Mouse (Mus musculus): Measurements from ENCODE around the gene Opcml. TPM values are rescaled to one million over a fixed set of nuclear protein-coding genes. Genes with fewer than 3 reads are reported as not detected.

Gene Opcml
- total and polyA plus RNA-seq, 3 experiments, result 0.94 to 1.3 (median 1.2) TPM

GRCm38 (mm10) chr9:28327985-28328384 is 537.4 kb downstream of the Opcml start:
- TF ChIP-seq POLR2A (IDR thresholded peaks at IDR 0.05; ENCODE audit: insufficient read depth, low read depth, low read length), result no peak
- DNase-seq, result no peak
- Histone ChIP-seq H3K27ac (no peak overlapping the region), H3K36me3 (ENCODE audit: control insufficient read depth, insufficient read depth, low read length) (no peaks in the 10 kb centered on the region), H3K4me3 (no peak overlapping the region), H3K4me1 (ENCODE audit: control insufficient read depth, insufficient read depth, low read length) (no peaks in the 10 kb centered on the region), H3K27me3 (ENCODE audit: control insufficient read depth, insufficient read depth, low read length) (no peaks in the 10 kb centered on the region), H3K79me2 (replicated peaks; ENCODE audit: control insufficient read depth, insufficient read depth, low read length) (no peaks in the 10 kb centered on the region), H3K9ac (ENCODE audit: low read depth, low read length) (no peak overlapping the region)
- 43% methylated on average over 4 of the region's 4 CpGs for WGBS
- intact Hi-C loops (cut with DNase I), result no loop called here

- TF ChIP-seq EP300 (IDR thresholded peaks at IDR 0.05; ENCODE audit: insufficient read depth, low read depth, low read length), result no peak
- TF ChIP-seq POLR2A (IDR thresholded peaks at IDR 0.05; ENCODE audit: insufficient read depth, low read depth, low read length), result no peak
- no peak for TF ChIP-seq CTCF (IDR thresholded peaks at IDR 0.05)
- no peak overlapping the region for H3K27ac ChIP-seq
- no peak overlapping the region for H3K4me3 ChIP-seq
- no peaks in the 10 kb centered on the region for H3K79me2 ChIP-seq (replicated peaks; ENCODE audit: control insufficient read depth, insufficient read depth, low read length)
- DNase-seq, result no peak
- no peaks in the 10 kb centered on the region for H3K36me3 ChIP-seq (ENCODE audit: control insufficient read depth, insufficient read depth, low read length)
- H3K27me3 ChIP-seq (ENCODE audit: control insufficient read depth, insufficient read depth, low read length), result no peaks in the 10 kb centered on the region
- intact Hi-C loops (cut with DNase I), result no loop called here
- H3K9ac ChIP-seq (ENCODE audit: low read depth, low read length), result no peak overlapping the region
- WGBS, result 74% methylated on average over 2 of the region's 2 CpGs
- no peaks in the 10 kb centered on the region for H3K4me1 ChIP-seq (ENCODE audit: control insufficient read depth, insufficient read depth, low read length)
Observed at GRCm38 (mm10) chr9:28328434-28328833, 537.9 kb downstream of the Opcml start.

- Histone ChIP-seq H3K9ac (ENCODE audit: low read depth, low read length) (no peak overlapping the region), H3K4me1 (ENCODE audit: control insufficient read depth, insufficient read depth, low read length) (no peaks in the 10 kb centered on the region), H3K4me3 (no peak overlapping the region), H3K27me3 (ENCODE audit: control insufficient read depth, insufficient read depth, low read length) (no peaks in the 10 kb centered on the region), H3K79me2 (replicated peaks; ENCODE audit: control insufficient read depth, insufficient read depth, low read length) (no peaks in the 10 kb centered on the region), H3K36me3 (ENCODE audit: control insufficient read depth, insufficient read depth, low read length) (no peaks in the 10 kb centered on the region), H3K27ac (no peak overlapping the region)
- intact Hi-C loops (cut with DNase I), result no loop called here
- no peak for DNase-seq
- peak; percentile 52 for TF ChIP-seq CTCF (IDR thresholded peaks at IDR 0.05)
- no peak for TF ChIP-seq POLR2A (IDR thresholded peaks at IDR 0.05; ENCODE audit: insufficient read depth, low read depth, low read length)
Observed at GRCm38 (mm10) chr9:28329477-28329876, 538.9 kb downstream of the Opcml start.

- no peaks in the 10 kb centered on the region for H3K27me3 ChIP-seq (ENCODE audit: control insufficient read depth, insufficient read depth, low read length)
- 0 out of 2 replicates have a peak overlapping the region, but pooled peaks have one; percentile 8 for H3K9ac ChIP-seq (ENCODE audit: low read depth, low read length)
- H3K27ac ChIP-seq, result peak overlapping the region; percentile 23; the same call in 1 of the 2 replicates
- TF ChIP-seq CTCF (IDR thresholded peaks at IDR 0.05), result no peak
- TF ChIP-seq EP300 (IDR thresholded peaks at IDR 0.05; ENCODE audit: insufficient read depth, low read depth, low read length), result no peak
- no peak for TF ChIP-seq POLR2A (IDR thresholded peaks at IDR 0.05; ENCODE audit: insufficient read depth, low read depth, low read length)
- 29% methylated on average over 10 of the region's 10 CpGs for WGBS
- intact Hi-C loops (cut with DNase I), result no loop called here
- peak; percentile 10 to 18 for DNase-seq
- no peaks in the 10 kb centered on the region for H3K36me3 ChIP-seq (ENCODE audit: control insufficient read depth, insufficient read depth, low read length)
- no peaks in the 10 kb centered on the region for H3K79me2 ChIP-seq (replicated peaks; ENCODE audit: control insufficient read depth, insufficient read depth, low read length)
- H3K4me3 ChIP-seq, result peak overlapping the region; percentile 23
- H3K4me1 ChIP-seq (ENCODE audit: control insufficient read depth, insufficient read depth, low read length), result peaks cover 2% of the 10 kb centered on the region; the same call in 1 of the 2 replicates
Observed at GRCm38 (mm10) chr9:28336511-28337208, 546.1 kb downstream of the Opcml start.

GRCm38 (mm10) chr9:28337837-28338236 is 547.3 kb downstream of the Opcml start:
- no peak overlapping the region for H3K9ac ChIP-seq (ENCODE audit: low read depth, low read length)
- H3K27me3 ChIP-seq (ENCODE audit: control insufficient read depth, insufficient read depth, low read length), result no peaks in the 10 kb centered on the region
- no peak overlapping the region for H3K4me3 ChIP-seq
- H3K79me2 ChIP-seq (replicated peaks; ENCODE audit: control insufficient read depth, insufficient read depth, low read length), result no peaks in the 10 kb centered on the region
- peaks cover 2% of the 10 kb centered on the region; the same call in 1 of the 2 replicates for H3K4me1 ChIP-seq (ENCODE audit: control insufficient read depth, insufficient read depth, low read length)
- intact Hi-C loops (cut with DNase I), result no loop called here
- DNase-seq, result no peak
- TF ChIP-seq CTCF (IDR thresholded peaks at IDR 0.05) (peak; percentile 40), EP300 (IDR thresholded peaks at IDR 0.05; ENCODE audit: insufficient read depth, low read depth, low read length) (no peak)
- no peak overlapping the region for H3K27ac ChIP-seq
- no peaks in the 10 kb centered on the region for H3K36me3 ChIP-seq (ENCODE audit: control insufficient read depth, insufficient read depth, low read length)
- WGBS, result 66% methylated on average over 2 of the region's 2 CpGs

- Histone ChIP-seq H3K79me2 (replicated peaks; ENCODE audit: control insufficient read depth, insufficient read depth, low read length) (no peaks in the 10 kb centered on the region), H3K27ac (no peak overlapping the region), H3K36me3 (ENCODE audit: control insufficient read depth, insufficient read depth, low read length) (no peaks in the 10 kb centered on the region), H3K4me3 (no peak overlapping the region), H3K9ac (ENCODE audit: low read depth, low read length) (no peak overlapping the region), H3K27me3 (ENCODE audit: control insufficient read depth, insufficient read depth, low read length) (no peaks in the 10 kb centered on the region), H3K4me1 (ENCODE audit: control insufficient read depth, insufficient read depth, low read length) (no peaks in the 10 kb centered on the region)
- TF ChIP-seq POLR2A (IDR thresholded peaks at IDR 0.05; ENCODE audit: insufficient read depth, low read depth, low read length) (no peak), EP300 (IDR thresholded peaks at IDR 0.05; ENCODE audit: insufficient read depth, low read depth, low read length) (no peak), CTCF (IDR thresholded peaks at IDR 0.05) (no peak)
- no peak for DNase-seq
- intact Hi-C loops (cut with DNase I), result no loop called here
Observed at GRCm38 (mm10) chr9:28354978-28355377, 564.4 kb downstream of the Opcml start.
